Mouse (Mus musculus) megakaryocyte, embryonic 14.5 days (primary cell): ENCODE measurements around the gene Mcub. TPM values are rescaled to one million over a fixed set of nuclear protein-coding genes. Genes with fewer than 3 reads are reported as not detected.

ENCODE experiments used
- H3K27me3 ChIP-seq: replicated peaks from 2 replicates; pipeline ENCODE3; 2012; ENCODE audit warnings: inconsistent platforms
- H3K36me3 ChIP-seq: replicated peaks from 2 replicates; pipeline ENCODE3; 2012; ENCODE audit warnings: low read length, inconsistent platforms, mixed read lengths
- H3K4me1 ChIP-seq: 2 replicates; pipeline ENCODE4 v1.6.1; 2012; ENCODE audit warnings: inconsistent platforms
- H3K4me3 ChIP-seq: replicated peaks from 2 replicates; pipeline ENCODE3; 2012; ENCODE audit warnings: moderate library complexity, mild to moderate bottlenecking, inconsistent platforms
- H3K9me3 ChIP-seq: 2 replicates; pipeline ENCODE4 v1.6.1; 2012; ENCODE audit warnings: inconsistent platforms
- FLI1 ChIP-seq: IDR thresholded peaks from 2 replicates; pipeline ENCODE4 v1.6.1; 2012; ENCODE audit warnings: low read length, inconsistent platforms, mixed read lengths
- GATA1 ChIP-seq: IDR thresholded peaks from 3 replicates; pipeline ENCODE4 v1.6.1; 2012; ENCODE audit warnings: mixed read lengths, low read length, inconsistent platforms, borderline replicate concordance
- polyA plus RNA-seq: library from polyadenylated mRNA; stranded (reverse); fragments of >175 nt; gene quantifications from 2 replicates; pipeline ENCODE4 v1.2.3, GENCODE M21; 2012; ENCODE audit warnings: low replicate concordance; ENCODE audit not compliant: insufficient read depth

The Mcub gene
- polyA plus RNA-seq, 1 experiment: 0.12 TPM

DNA sequence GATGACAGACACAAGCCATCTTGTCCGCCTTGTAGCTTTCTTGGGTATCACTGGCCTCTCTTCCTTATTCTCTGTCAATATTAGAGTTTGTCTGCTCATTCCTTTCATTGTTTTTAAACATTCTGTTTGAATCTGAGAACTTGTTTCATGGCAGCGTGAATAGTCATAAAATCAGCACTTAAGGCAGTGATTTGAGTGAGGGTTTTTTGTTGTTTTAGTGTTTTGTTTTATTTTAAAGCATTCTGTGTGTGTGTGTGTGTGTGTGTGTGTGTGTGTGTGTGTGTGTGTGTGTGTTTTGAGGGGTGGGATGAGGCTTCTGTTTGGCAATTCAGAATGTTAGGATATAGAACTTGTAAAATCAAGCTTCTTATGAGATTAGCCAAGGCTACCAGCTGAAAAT is 90.1 kb downstream of the Mcub start:
- TF ChIP-seq GATA1: no peak
- no peak for TF ChIP-seq FLI1
- Histone ChIP-seq H3K36me3 (no peaks in the 10 kb centered on the region), H3K9me3 (0 out of 2 replicates have a peak, but pooled peaks cover 4% of the 10 kb centered on the region), H3K27me3 (peaks cover 2% of the 10 kb centered on the region), H3K4me3 (peak overlapping the region; percentile 100), H3K4me1 (peaks cover 57% of the 10 kb centered on the region)

DNA sequence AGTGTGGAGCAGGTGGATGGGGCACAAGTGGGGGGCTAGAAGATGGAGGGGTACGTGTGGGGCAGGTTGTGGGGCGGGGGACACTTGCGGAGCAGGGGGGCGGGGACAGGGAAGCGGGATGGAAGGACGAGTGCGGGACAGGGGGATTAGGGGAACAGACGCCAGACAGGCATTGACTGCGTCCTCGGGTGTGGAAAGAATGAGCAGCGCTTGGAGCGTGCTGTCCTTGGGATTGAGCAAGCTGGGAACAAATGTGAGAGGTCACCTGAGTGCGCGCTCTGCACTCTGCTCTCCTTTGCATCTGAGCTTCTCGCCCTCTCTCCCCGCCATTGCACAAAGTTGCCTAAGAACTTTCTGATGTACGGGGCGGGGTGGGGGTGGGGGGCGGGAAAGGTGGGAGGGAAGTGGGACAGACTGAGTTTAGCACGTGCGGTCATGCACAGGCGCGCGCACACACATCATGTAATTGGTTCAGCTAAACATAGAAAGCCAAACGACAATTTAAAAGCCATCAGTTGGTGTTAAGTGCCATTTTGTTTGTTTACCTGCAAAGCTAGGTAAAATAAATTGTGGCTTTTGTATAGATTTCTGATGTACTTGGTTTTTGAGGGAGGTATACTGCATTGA is 90.8 kb downstream of the Mcub start:
- Histone ChIP-seq H3K4me1 (peaks cover 57% of the 10 kb centered on the region), H3K9me3 (0 out of 2 replicates have a peak, but pooled peaks cover 7% of the 10 kb centered on the region), H3K27me3 (peaks cover 2% of the 10 kb centered on the region), H3K36me3 (no peaks in the 10 kb centered on the region), H3K4me3 (peak overlapping the region; percentile 100)
- TF ChIP-seq GATA1: no peak
- no peak for TF ChIP-seq FLI1

DNA sequence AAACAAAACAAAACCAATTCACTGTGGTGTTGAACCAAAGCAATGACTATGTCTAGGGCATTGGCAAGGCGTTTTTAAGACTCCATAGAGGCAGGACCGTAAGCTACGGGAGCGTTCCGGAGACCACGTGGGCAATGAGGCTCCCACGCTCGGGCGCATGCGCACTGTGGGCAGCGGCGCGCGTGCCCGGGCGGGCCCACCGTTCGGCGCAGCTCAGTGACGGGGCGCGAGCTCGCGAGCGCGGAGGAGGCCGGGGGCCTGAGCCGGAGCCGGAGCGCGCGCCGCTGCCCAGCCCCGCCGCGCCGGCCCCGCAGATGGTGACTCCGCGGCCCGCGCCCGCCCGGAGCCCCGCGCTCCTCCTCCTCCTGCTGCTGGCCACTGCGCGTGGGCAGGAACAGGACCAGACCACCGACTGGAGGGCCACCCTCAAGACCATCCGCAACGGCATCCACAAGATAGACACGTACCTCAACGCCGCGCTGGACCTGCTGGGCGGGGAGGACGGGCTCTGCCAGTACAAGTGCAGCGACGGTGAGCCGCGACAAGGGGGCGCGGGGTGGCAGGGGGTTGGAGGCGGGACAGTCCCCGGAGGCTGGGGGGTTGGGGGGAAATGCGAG is 91.5 kb downstream of the Mcub start, which contains the start of gene Pla2g12a:
Gene Pla2g12a, plus strand, starts transcription at position 202 of the 617 bp plus-strand sequence.
- H3K36me3 ChIP-seq: no peaks in the 10 kb centered on the region
- H3K4me3 ChIP-seq: peak within 1 kb of the TSS; percentile 100
- 0 out of 2 replicates have a peak, but pooled peaks cover 7% of the 10 kb centered on the region for H3K9me3 ChIP-seq
- H3K27me3 ChIP-seq: peaks cover 2% of the 10 kb centered on the region
- peaks cover 53% of the 10 kb centered on the region for H3K4me1 ChIP-seq
- TF ChIP-seq FLI1 (no peak), GATA1 (no peak)

DNA sequence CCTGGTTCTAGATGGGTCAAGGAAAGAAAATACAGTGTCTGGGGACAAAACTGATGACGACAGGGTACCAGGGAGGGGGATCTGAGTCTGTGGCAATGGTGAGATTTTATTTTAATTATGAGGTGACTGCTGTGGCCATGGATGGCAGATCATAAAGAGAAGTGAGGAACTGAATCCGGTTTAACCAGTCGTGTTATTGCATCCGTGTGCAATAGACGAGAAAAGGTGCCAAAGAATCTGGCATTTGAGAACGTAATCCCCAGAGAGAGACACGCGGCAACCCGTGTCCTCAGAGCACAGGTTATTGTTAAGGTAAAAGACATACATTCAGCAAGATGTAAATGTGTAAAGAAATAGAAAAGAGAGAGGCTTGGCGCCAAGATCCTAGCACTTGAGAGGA is 92.7 kb downstream of the Mcub start:
- H3K36me3 ChIP-seq: no peaks in the 10 kb centered on the region
- no peak overlapping the region for H3K4me3 ChIP-seq
- H3K27me3 ChIP-seq: peaks cover 2% of the 10 kb centered on the region
- TF ChIP-seq GATA1 (no peak), FLI1 (no peak)
- peaks cover 41% of the 10 kb centered on the region for H3K4me1 ChIP-seq
- 0 out of 2 replicates have a peak, but pooled peaks cover 7% of the 10 kb centered on the region for H3K9me3 ChIP-seq

Other genes starting within 250 kb of the Mcub start
- 0.07 TPM in 1 of 2 replicates, not detected in the other for gene Egf, start 214.9 kb downstream of the Mcub start, polyA plus RNA-seq
- not detected in 2 replicates for gene Lrit3, start 166.2 kb downstream of the Mcub start, polyA plus RNA-seq
- not detected in 2 replicates for gene Rrh, start 147.6 kb downstream of the Mcub start, polyA plus RNA-seq
- gene Gar1, start 138.8 kb downstream of the Mcub start, polyA plus RNA-seq: 15.5 and 64.1 TPM in 2 replicates
- gene Cfi, start 134.3 kb downstream of the Mcub start, polyA plus RNA-seq: not detected in 2 replicates
- 103 and 210 TPM in 2 replicates for gene Pla2g12a, start 91.6 kb downstream of the Mcub start, polyA plus RNA-seq
- gene Casp6, start 68.8 kb downstream of the Mcub start, polyA plus RNA-seq: 1.3 and 38.3 TPM in 2 replicates
- gene Sec24b, start 91.3 kb upstream of the Mcub start, polyA plus RNA-seq: 52.7 and 60.4 TPM in 2 replicates
- 0.06 TPM in 1 of 2 replicates, not detected in the other for gene Col25a1, start 161.3 kb upstream of the Mcub start, polyA plus RNA-seq